Mouse (Mus musculus): ENCODE data around the gene Ctsl. TPM values are rescaled to one million over a fixed set of nuclear protein-coding genes. Genes with fewer than 3 reads are reported as not detected.

Gene Ctsl
- polyA plus RNA-seq, 1 experiment from 2014 or later = 288 TPM

DNA sequence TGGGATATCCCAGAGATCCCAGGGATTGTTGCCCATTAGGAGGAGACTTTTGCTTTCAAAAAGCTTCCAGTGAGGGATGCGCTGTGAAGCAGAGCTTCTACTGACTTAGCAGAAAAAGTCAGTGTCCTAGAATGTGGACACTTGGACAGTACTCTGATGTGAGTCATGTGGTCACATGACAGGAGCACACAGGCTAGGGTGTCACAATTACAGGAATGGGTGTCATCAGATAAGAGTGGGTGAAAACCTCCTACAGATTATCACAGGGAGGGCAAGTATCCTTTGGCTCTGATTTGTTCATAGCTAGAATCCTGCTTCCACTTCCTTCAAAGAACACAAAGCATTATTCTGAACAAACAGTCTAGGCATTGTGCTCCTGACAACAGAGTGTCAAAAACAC is 27.4 kb upstream of the Ctsl start:
- Histone ChIP-seq H3K9ac (ENCODE audit: low read length) (no peak overlapping the region), H3K27me3 (ENCODE audit: control insufficient read depth, insufficient read depth, low read length) (no peaks in the 10 kb centered on the region), H3K36me3 (ENCODE audit: control insufficient read depth, insufficient read depth, low read length) (no peaks in the 10 kb centered on the region), H3K4me2 (ENCODE audit: low read length) (no peak overlapping the region), H3K9me3 (ENCODE audit: control insufficient read depth, low read length) (no peaks in the 10 kb centered on the region), H3K27ac (replicated peaks in 1 of 2; ENCODE audit: control insufficient read depth in 1 of 2, insufficient read depth in 1 of 2, low read depth in 2 of 2, low read length in 2 of 2) (no peak overlapping the region), H3K4me1 (ENCODE audit: control insufficient read depth in 2 of 2, insufficient read depth in 2 of 2, low read length in 2 of 2) (peaks cover 8 to 20% of the 10 kb centered on the region in 2 experiments), H3K4me3 (ENCODE audit: control insufficient read depth in 1 of 2, insufficient read depth in 1 of 2, low read depth in 1 of 2, low read length in 2 of 2) (no peak overlapping the region)
- ATAC-seq (ENCODE audit: insufficient number of reproducible peaks, insufficient read depth, low FRiP score, low read depth) = no peak
- 91% methylated on average over 1 of the region's 1 CpGs for WGBS

DNA sequence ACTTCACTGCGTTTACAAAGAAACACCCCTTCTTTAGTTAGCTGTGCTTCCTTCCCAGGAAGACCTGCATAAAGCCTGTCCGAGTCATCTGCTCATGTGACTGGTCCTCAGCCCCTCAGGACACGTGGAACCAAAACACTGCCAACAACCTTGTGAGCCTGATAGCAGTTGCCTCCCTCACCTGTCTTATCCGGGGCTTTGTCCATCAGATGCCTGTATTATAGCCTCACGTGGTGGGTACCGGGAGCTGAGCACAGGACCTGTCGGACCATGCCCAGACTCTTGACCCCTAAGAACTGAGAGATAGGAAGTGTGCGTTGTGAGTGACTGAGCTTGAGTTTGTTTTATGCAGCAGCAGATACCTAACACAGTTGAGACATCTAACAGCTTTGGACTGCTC is 26.3 kb upstream of the Ctsl start:
- no peaks in the 10 kb centered on the region for H3K36me3 ChIP-seq (ENCODE audit: control insufficient read depth, insufficient read depth, low read length)
- WGBS = 40% methylated on average over 8 of the region's 8 CpGs
- no peak for ATAC-seq (ENCODE audit: insufficient number of reproducible peaks, insufficient read depth, low FRiP score, low read depth)

DNA sequence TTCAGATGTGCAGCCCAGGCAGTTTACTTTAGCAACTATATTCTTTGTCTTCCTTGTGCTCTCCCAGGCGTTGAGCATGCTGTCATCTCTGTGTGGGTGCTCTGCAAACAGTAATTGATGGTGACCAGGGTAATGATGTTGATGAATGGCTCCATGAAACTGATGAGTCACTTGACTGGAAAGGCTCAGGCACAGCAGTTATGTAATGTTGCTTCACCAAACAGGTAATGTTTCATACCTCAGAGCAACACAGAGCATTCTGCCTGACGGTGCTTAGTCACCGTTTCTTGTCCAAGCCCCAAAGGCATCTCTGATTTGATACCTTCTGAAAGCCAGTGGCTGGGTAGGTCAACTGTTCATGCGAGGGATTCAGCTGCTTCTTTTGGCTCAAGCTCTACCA is 17.7 kb upstream of the Ctsl start:
- Histone ChIP-seq H3K4me3 (ENCODE audit: control insufficient read depth in 1 of 2, insufficient read depth in 1 of 2, low read depth in 1 of 2, low read length in 2 of 2) (no peak overlapping the region), H3K9me3 (ENCODE audit: control insufficient read depth, low read length) (no peaks in the 10 kb centered on the region), H3K27me3 (ENCODE audit: control insufficient read depth, insufficient read depth, low read length) (no peaks in the 10 kb centered on the region), H3K4me1 (ENCODE audit: control insufficient read depth in 2 of 2, insufficient read depth in 2 of 2, low read length in 2 of 2) (no peaks in the 10 kb centered on the region), H3K9ac (ENCODE audit: low read length) (no peak overlapping the region), H3K36me3 (ENCODE audit: control insufficient read depth, insufficient read depth, low read length) (no peaks in the 10 kb centered on the region), H3K4me2 (ENCODE audit: low read length) (no peak overlapping the region), H3K27ac (replicated peaks in 1 of 2; ENCODE audit: control insufficient read depth in 1 of 2, insufficient read depth in 1 of 2, low read depth in 2 of 2, low read length in 2 of 2) (no peak overlapping the region)
- 71% methylated on average over 4 of the region's 4 CpGs for WGBS
- ATAC-seq (ENCODE audit: insufficient number of reproducible peaks, insufficient read depth, low FRiP score, low read depth) = no peak

More for the DNA sequence above, 26.3 kb upstream of the Ctsl start:
- Histone ChIP-seq H3K4me1 (ENCODE audit: control insufficient read depth in 2 of 2, insufficient read depth in 2 of 2, low read length in 2 of 2) (peaks cover 8 to 20% of the 10 kb centered on the region in 2 experiments), H3K9ac (ENCODE audit: low read length) (no peak overlapping the region), H3K4me2 (ENCODE audit: low read length) (no peak overlapping the region), H3K27ac (replicated peaks in 1 of 2; ENCODE audit: control insufficient read depth in 1 of 2, insufficient read depth in 1 of 2, low read depth in 2 of 2, low read length in 2 of 2) (no peak overlapping the region), H3K4me3 (ENCODE audit: control insufficient read depth in 1 of 2, insufficient read depth in 1 of 2, low read depth in 1 of 2, low read length in 2 of 2) (no peak overlapping the region), H3K9me3 (ENCODE audit: control insufficient read depth, low read length) (no peaks in the 10 kb centered on the region), H3K27me3 (ENCODE audit: control insufficient read depth, insufficient read depth, low read length) (no peaks in the 10 kb centered on the region)

DNA sequence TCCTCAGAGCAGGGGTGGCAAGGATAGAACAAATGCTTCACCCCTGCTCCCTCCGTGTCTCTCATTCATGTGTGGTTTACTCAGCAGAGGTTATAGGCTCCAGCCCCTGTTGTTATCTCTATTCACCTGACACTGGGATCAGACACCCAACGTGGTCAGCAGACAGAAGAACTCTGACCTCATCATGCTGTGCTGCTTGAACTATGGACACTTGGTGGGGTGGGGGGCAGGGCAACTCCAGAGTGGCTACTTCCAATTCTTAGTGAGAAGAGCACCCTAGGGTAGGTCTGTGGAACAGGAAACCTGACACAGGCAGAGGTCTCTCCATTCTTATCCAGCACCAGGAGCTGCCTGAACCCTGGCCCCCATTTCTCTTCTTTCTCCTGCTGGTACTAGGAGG is 15.4 kb upstream of the Ctsl start:
- H3K9ac ChIP-seq (ENCODE audit: low read length) = no peak overlapping the region
- H3K27me3 ChIP-seq (ENCODE audit: control insufficient read depth, insufficient read depth, low read length) = no peaks in the 10 kb centered on the region
- H3K36me3 ChIP-seq (ENCODE audit: control insufficient read depth, insufficient read depth, low read length) = no peaks in the 10 kb centered on the region
- 33% methylated on average over 2 of the region's 2 CpGs for WGBS
- H3K4me2 ChIP-seq (ENCODE audit: low read length) = no peak overlapping the region
- ATAC-seq (ENCODE audit: insufficient number of reproducible peaks, insufficient read depth, low FRiP score, low read depth) = no peak
- H3K4me3 ChIP-seq (ENCODE audit: control insufficient read depth in 1 of 2, insufficient read depth in 1 of 2, low read depth in 1 of 2, low read length in 2 of 2) = no peak overlapping the region
- H3K9me3 ChIP-seq (ENCODE audit: control insufficient read depth, low read length) = no peaks in the 10 kb centered on the region
- H3K4me1 ChIP-seq (ENCODE audit: control insufficient read depth in 2 of 2, insufficient read depth in 2 of 2, low read length in 2 of 2) = no peaks in the 10 kb centered on the region
- no peak overlapping the region for H3K27ac ChIP-seq (replicated peaks in 1 of 2; ENCODE audit: control insufficient read depth in 1 of 2, insufficient read depth in 1 of 2, low read depth in 2 of 2, low read length in 2 of 2)

DNA sequence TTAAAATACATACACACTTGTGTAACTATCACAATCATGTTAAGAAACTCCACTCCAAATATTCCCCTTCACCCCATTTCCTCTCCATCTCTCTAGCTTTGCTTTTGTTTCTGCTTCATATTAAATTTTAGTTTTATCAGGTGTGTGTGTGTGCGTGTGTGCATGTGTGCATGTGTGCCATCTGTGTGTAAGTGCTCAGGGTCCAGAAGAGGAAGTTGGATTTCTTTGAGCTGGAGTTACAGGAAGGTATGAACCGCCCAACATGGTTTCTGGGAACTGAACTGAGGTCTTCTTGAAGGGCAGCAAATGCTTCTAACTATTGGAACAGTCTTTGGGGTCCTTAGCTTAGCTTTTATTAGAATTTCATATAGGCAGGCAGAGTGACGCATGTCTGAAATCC is 14.2 kb upstream of the Ctsl start:
- no peak overlapping the region for H3K4me2 ChIP-seq (ENCODE audit: low read length)
- H3K9me3 ChIP-seq (ENCODE audit: control insufficient read depth, low read length) = no peaks in the 10 kb centered on the region
- H3K4me1 ChIP-seq (ENCODE audit: control insufficient read depth in 2 of 2, insufficient read depth in 2 of 2, low read length in 2 of 2) = no peaks in the 10 kb centered on the region
- no peak overlapping the region for H3K4me3 ChIP-seq (ENCODE audit: control insufficient read depth in 1 of 2, insufficient read depth in 1 of 2, low read depth in 1 of 2, low read length in 2 of 2)
- no peaks in the 10 kb centered on the region for H3K36me3 ChIP-seq (ENCODE audit: control insufficient read depth, insufficient read depth, low read length)
- no peak overlapping the region for H3K9ac ChIP-seq (ENCODE audit: low read length)
- WGBS = 78% methylated on average over 3 of the region's 3 CpGs
- no peaks in the 10 kb centered on the region for H3K27me3 ChIP-seq (ENCODE audit: control insufficient read depth, insufficient read depth, low read length)
- ATAC-seq (ENCODE audit: insufficient number of reproducible peaks, insufficient read depth, low FRiP score, low read depth) = no peak
- no peak overlapping the region for H3K27ac ChIP-seq (replicated peaks in 1 of 2; ENCODE audit: control insufficient read depth in 1 of 2, insufficient read depth in 1 of 2, low read depth in 2 of 2, low read length in 2 of 2)

DNA sequence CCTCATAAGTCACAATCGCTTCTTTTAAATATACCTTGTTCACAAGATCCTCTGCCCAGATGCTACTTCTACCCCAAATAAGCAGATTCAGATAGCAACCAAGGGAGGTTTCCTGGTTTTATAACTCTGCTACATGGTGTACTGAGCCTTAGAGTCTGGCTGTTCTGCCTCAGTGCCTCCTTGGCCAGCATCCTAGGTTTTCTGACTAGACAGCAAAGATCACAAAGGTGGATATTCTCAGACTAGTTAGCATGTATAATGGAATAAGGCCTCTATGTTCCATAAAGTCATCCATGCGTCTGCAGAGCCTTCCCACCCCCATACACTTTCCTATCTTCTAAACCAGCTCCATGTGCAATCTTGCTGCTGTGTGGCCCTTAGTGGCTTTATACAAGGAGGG is 9.6 kb upstream of the Ctsl start:
- no peak overlapping the region for H3K27ac ChIP-seq (replicated peaks in 1 of 2; ENCODE audit: control insufficient read depth in 1 of 2, insufficient read depth in 1 of 2, low read depth in 2 of 2, low read length in 2 of 2)
- no peak overlapping the region for H3K4me3 ChIP-seq (ENCODE audit: control insufficient read depth in 1 of 2, insufficient read depth in 1 of 2, low read depth in 1 of 2, low read length in 2 of 2)
- no peaks in the 10 kb centered on the region for H3K27me3 ChIP-seq (ENCODE audit: control insufficient read depth, insufficient read depth, low read length)
- 0 out of 4 replicates have a peak, but pooled peaks cover 0 to under 1% of the 10 kb centered on the region in 2 experiments for H3K4me1 ChIP-seq (ENCODE audit: control insufficient read depth in 2 of 2, insufficient read depth in 2 of 2, low read length in 2 of 2)
- 85% methylated on average over 2 of the region's 2 CpGs for WGBS
- no peak overlapping the region for H3K9ac ChIP-seq (ENCODE audit: low read length)
- no peaks in the 10 kb centered on the region for H3K36me3 ChIP-seq (ENCODE audit: control insufficient read depth, insufficient read depth, low read length)
- no peaks in the 10 kb centered on the region for H3K9me3 ChIP-seq (ENCODE audit: control insufficient read depth, low read length)
- no peak for ATAC-seq (ENCODE audit: insufficient number of reproducible peaks, insufficient read depth, low FRiP score, low read depth)
- H3K4me2 ChIP-seq (ENCODE audit: low read length) = no peak overlapping the region

DNA sequence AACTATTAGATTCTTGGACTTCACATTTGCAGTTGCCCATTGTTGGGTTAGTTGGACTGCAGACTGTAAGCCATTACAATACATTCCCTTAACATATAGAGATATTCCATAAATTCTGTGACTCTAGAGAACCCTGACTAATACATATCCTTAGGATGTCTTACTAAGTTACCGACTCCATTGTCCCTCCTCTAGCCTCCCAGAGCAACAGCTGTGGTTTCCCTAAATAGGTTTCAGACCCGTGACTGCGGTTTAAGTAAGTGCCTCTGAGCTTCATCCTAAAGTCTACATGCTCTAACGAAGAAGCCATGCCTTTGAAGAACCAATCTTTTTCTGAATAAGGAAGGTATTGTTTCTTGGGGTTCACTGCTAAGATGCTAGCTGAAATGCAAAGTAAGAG is 7.9 kb upstream of the Ctsl start:
- no peaks in the 10 kb centered on the region for H3K36me3 ChIP-seq (ENCODE audit: control insufficient read depth, insufficient read depth, low read length)
- H3K4me3 ChIP-seq (ENCODE audit: control insufficient read depth in 1 of 2, insufficient read depth in 1 of 2, low read depth in 1 of 2, low read length in 2 of 2) = no peak overlapping the region
- H3K9ac ChIP-seq (ENCODE audit: low read length) = no peak overlapping the region
- H3K27me3 ChIP-seq (ENCODE audit: control insufficient read depth, insufficient read depth, low read length) = no peaks in the 10 kb centered on the region
- H3K9me3 ChIP-seq (ENCODE audit: control insufficient read depth, low read length) = no peaks in the 10 kb centered on the region
- no peak overlapping the region for H3K27ac ChIP-seq (replicated peaks in 1 of 2; ENCODE audit: control insufficient read depth in 1 of 2, insufficient read depth in 1 of 2, low read depth in 2 of 2, low read length in 2 of 2)
- no peak for ATAC-seq (ENCODE audit: insufficient number of reproducible peaks, insufficient read depth, low FRiP score, low read depth)
- H3K4me2 ChIP-seq (ENCODE audit: low read length) = no peak overlapping the region
- peaks cover 3 to 7% of the 10 kb centered on the region in 2 experiments; a peak in 2 of 4 replicates for H3K4me1 ChIP-seq (ENCODE audit: control insufficient read depth in 2 of 2, insufficient read depth in 2 of 2, low read length in 2 of 2)
- 78% methylated on average over 4 of the region's 4 CpGs for WGBS

DNA sequence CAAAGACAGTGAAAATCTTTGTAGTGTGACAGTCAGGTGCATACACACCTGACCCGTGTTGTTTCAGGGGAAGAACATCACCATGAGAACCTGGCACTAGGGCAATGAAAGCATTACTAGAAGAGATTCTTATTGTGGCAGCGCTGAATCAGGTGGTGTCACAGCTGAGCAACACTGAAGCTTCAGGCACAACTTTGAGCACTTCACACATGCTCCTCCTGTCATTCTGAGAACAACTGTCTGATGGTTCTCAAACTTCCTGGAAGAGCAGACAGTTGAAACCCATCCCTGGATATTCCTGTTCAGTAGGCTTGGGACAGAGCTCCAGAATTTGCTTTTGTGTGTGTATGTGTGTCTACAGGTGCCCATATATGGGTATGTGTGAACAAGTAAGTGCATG is 5.8 kb upstream of the Ctsl start:
- no peaks in the 10 kb centered on the region for H3K27me3 ChIP-seq (ENCODE audit: control insufficient read depth, insufficient read depth, low read length)
- no peak overlapping the region for H3K4me3 ChIP-seq (ENCODE audit: control insufficient read depth in 1 of 2, insufficient read depth in 1 of 2, low read depth in 1 of 2, low read length in 2 of 2)
- H3K9me3 ChIP-seq (ENCODE audit: control insufficient read depth, low read length) = no peaks in the 10 kb centered on the region
- 83% methylated on average over 2 of the region's 2 CpGs for WGBS
- peaks cover 3 to 7% of the 10 kb centered on the region in 2 experiments; a peak in 2 of 4 replicates for H3K4me1 ChIP-seq (ENCODE audit: control insufficient read depth in 2 of 2, insufficient read depth in 2 of 2, low read length in 2 of 2)
- no peak for ATAC-seq (ENCODE audit: insufficient number of reproducible peaks, insufficient read depth, low FRiP score, low read depth)
- H3K27ac ChIP-seq (replicated peaks in 1 of 2; ENCODE audit: control insufficient read depth in 1 of 2, insufficient read depth in 1 of 2, low read depth in 2 of 2, low read length in 2 of 2) = no peak overlapping the region
- no peak overlapping the region for H3K4me2 ChIP-seq (ENCODE audit: low read length)
- no peak overlapping the region for H3K9ac ChIP-seq (ENCODE audit: low read length)
- no peaks in the 10 kb centered on the region for H3K36me3 ChIP-seq (ENCODE audit: control insufficient read depth, insufficient read depth, low read length)
